Mouse (Mus musculus): ENCODE measurements around the gene Gorasp2. TPM values are rescaled to one million over a fixed set of nuclear protein-coding genes. Genes with fewer than 3 reads are reported as not detected.

The Gorasp2 gene
- polyA plus RNA-seq (2012; rRNA removed) = 334 and 337 TPM in 2 replicates

DNA sequence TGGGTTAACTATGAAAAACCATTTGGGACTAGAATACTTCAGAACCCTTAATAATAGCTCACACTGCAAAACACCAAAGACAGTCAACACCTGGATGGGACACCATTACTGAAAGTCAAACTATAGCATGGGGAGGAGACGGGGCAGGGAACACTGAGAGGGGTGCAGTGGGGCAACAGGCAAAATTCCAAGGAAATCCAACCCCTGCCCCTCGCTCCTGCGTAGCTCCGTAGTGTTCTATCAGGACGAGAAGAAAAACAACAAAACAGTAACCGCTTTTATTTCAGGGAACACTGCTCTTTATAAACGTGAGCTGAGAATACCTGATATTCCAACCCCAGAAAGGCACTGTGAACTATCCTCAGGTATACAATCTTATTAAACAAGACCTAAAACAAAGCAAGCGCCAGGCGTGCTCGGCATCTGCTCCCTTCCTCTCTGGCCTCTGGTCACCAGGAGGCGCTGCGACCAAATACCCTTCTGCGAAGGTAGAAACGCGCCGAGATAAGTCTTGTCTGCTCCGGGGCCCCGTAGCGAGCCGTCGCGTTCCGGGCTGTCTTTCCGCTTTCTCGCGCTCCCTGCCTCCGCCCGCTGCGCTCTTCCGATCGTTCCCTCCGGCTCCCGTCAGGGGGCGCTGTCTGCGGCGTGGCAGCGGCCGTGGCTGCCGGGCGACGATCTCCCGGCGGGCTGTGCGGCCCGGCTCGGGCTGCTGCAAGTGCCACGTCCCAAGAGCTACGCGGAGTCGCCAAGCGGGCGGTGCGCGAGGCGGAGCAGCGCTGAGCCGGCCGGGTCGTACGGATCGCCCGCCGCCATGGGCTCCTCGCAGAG is at the start of gene Gorasp2:
Gene Gorasp2, plus strand, starts transcription at position 690 of the 828 bp plus-strand sequence.
- Histone ChIP-seq H3K4me3 (ENCODE audit: control insufficient read depth, low read depth, low read length) (peak within 1 kb of the TSS; percentile 98), H3K27ac (ENCODE audit: control insufficient read depth, insufficient read depth, low read depth, low read length) (peak within 1 kb of the TSS; percentile 89), H3K4me1 (ENCODE audit: control insufficient read depth, insufficient read depth, low read length) (peaks cover 7% of the 10 kb centered on the region), H3K27me3 (ENCODE audit: control insufficient read depth, insufficient read depth, low read length) (no peaks in the 10 kb centered on the region), H3K36me3 (ENCODE audit: control insufficient read depth, insufficient read depth, low read length) (no peaks in the 10 kb centered on the region)
- TF ChIP-seq CTCF (IDR thresholded peaks at IDR 0.05; ENCODE audit: control insufficient read depth, insufficient read depth, insufficient replicate concordance, low read depth, low read length) (peak; percentile 97), POLR2A (IDR thresholded peaks at IDR 0.05; ENCODE audit: control insufficient read depth, low read depth, low read length) (peak; percentile 93)

GRCm38 (mm10) chr2:70614745-70615351 is 46.5 kb upstream of the Gorasp2 start:
- no peak overlapping the region for H3K4me3 ChIP-seq (ENCODE audit: control insufficient read depth, low read depth, low read length)
- TF ChIP-seq POLR2A (IDR thresholded peaks at IDR 0.05; ENCODE audit: control insufficient read depth, low read depth, low read length) (no peak), CTCF (IDR thresholded peaks at IDR 0.05; ENCODE audit: control insufficient read depth, insufficient read depth, insufficient replicate concordance, low read depth, low read length) (no peak)
- H3K36me3 ChIP-seq (ENCODE audit: control insufficient read depth, insufficient read depth, low read length) = no peaks in the 10 kb centered on the region
- H3K27me3 ChIP-seq (ENCODE audit: control insufficient read depth, insufficient read depth, low read length) = no peaks in the 10 kb centered on the region
- H3K4me1 ChIP-seq (ENCODE audit: control insufficient read depth, insufficient read depth, low read length) = peaks cover under 1% of the 10 kb centered on the region; the same call in 1 of the 2 replicates
- no peak overlapping the region for H3K27ac ChIP-seq (ENCODE audit: control insufficient read depth, insufficient read depth, low read depth, low read length)

DNA sequence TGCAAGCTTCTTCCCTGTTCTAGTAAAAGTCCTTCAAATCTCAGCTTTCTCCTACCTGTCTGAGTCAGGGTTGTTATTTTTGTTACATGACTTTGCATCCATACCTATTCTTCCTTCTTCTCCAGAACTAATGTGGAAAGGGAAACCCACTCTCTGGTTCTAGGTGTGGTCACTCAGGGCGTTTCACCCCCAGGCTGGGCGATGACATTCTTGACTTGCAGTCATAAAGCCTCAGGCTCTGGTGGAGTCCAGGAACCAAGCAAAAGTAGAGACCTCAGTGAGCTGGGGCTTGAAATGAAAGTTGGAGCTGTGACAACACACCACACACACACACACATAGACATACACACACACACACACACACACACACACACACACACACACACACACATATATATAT is 45.3 kb upstream of the Gorasp2 start:
- no peaks in the 10 kb centered on the region for H3K36me3 ChIP-seq (ENCODE audit: control insufficient read depth, insufficient read depth, low read length)
- H3K4me1 ChIP-seq (ENCODE audit: control insufficient read depth, insufficient read depth, low read length) = peaks cover 5% of the 10 kb centered on the region
- no peak overlapping the region for H3K4me3 ChIP-seq (ENCODE audit: control insufficient read depth, low read depth, low read length)
- no peak overlapping the region for H3K27ac ChIP-seq (ENCODE audit: control insufficient read depth, insufficient read depth, low read depth, low read length)
- H3K27me3 ChIP-seq (ENCODE audit: control insufficient read depth, insufficient read depth, low read length) = no peaks in the 10 kb centered on the region
- TF ChIP-seq CTCF (IDR thresholded peaks at IDR 0.05; ENCODE audit: control insufficient read depth, insufficient read depth, insufficient replicate concordance, low read depth, low read length) = no peak
- no peak for TF ChIP-seq POLR2A (IDR thresholded peaks at IDR 0.05; ENCODE audit: control insufficient read depth, low read depth, low read length)

GRCm38 (mm10) chr2:70616617-70617016 is 44.8 kb upstream of the Gorasp2 start:
- peaks cover 5% of the 10 kb centered on the region for H3K4me1 ChIP-seq (ENCODE audit: control insufficient read depth, insufficient read depth, low read length)
- no peak overlapping the region for H3K27ac ChIP-seq (ENCODE audit: control insufficient read depth, insufficient read depth, low read depth, low read length)
- no peaks in the 10 kb centered on the region for H3K36me3 ChIP-seq (ENCODE audit: control insufficient read depth, insufficient read depth, low read length)
- H3K27me3 ChIP-seq (ENCODE audit: control insufficient read depth, insufficient read depth, low read length) = no peaks in the 10 kb centered on the region
- no peak overlapping the region for H3K4me3 ChIP-seq (ENCODE audit: control insufficient read depth, low read depth, low read length)
- TF ChIP-seq POLR2A (IDR thresholded peaks at IDR 0.05; ENCODE audit: control insufficient read depth, low read depth, low read length) (no peak), CTCF (IDR thresholded peaks at IDR 0.05; ENCODE audit: control insufficient read depth, insufficient read depth, insufficient replicate concordance, low read depth, low read length) (no peak)

DNA sequence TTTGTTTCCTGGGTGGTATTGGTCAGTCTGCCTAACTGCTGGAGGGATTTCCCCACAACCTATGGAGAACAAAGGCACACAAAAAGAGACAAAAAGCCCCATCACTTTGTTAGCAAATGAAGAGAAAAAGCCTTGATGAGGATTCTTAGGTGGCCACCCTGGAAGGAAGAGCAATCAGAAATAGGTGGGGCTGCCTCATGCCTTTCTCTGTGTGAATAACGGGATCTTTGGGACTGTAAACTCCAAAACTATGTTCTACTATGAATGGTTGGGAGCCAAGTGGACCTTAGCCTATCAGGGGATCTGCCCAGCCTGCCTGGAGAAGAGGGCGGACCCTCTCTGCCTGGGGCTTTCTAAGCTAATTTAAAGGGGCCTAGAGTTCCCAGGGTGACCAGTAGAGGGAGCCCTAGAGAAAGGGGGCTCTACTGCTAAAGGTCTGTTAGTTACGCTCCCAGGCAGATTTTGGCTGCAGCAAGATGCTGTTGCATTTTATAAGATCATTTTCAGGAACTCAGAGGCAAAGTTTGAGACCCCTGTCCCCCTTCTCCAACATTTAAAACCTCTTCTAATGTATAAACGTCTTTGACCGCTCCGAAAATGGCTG is 42.0 kb upstream of the Gorasp2 start:
- Histone ChIP-seq H3K36me3 (ENCODE audit: control insufficient read depth, insufficient read depth, low read length) (no peaks in the 10 kb centered on the region), H3K27ac (ENCODE audit: control insufficient read depth, insufficient read depth, low read depth, low read length) (no peak overlapping the region), H3K4me1 (ENCODE audit: control insufficient read depth, insufficient read depth, low read length) (peaks cover 5% of the 10 kb centered on the region), H3K27me3 (ENCODE audit: control insufficient read depth, insufficient read depth, low read length) (no peaks in the 10 kb centered on the region), H3K4me3 (ENCODE audit: control insufficient read depth, low read depth, low read length) (peak overlapping the region; percentile 27; the same call in 1 of the 2 replicates)
- peak; percentile 37; the same call in 1 of the 2 replicates for TF ChIP-seq CTCF (IDR thresholded peaks at IDR 0.05; ENCODE audit: control insufficient read depth, insufficient read depth, insufficient replicate concordance, low read depth, low read length)
- TF ChIP-seq POLR2A (IDR thresholded peaks at IDR 0.05; ENCODE audit: control insufficient read depth, low read depth, low read length) = no peak

DNA sequence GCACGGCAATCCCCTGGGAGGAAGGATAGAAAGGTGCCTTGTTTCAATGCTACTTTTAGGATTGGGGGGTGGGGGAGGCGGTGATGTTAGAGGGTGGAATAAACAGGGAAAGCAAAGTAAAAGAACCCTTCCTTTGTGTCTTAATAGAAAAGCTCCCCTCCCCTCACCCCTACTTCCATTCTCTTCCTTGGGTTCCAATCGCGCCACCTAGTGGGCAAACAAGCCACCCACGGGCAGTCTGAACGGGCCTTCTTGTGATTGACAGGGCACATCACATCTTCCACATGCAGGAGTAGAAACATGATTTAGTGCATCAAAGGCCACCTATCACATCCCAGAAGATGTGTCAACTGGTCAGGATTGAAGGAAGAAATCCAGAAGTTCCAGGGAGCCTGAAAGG is 41.2 kb upstream of the Gorasp2 start:
- no peak overlapping the region for H3K27ac ChIP-seq (ENCODE audit: control insufficient read depth, insufficient read depth, low read depth, low read length)
- H3K4me1 ChIP-seq (ENCODE audit: control insufficient read depth, insufficient read depth, low read length) = peaks cover 5% of the 10 kb centered on the region
- peak; percentile 77; the same call in 1 of the 2 replicates for TF ChIP-seq CTCF (IDR thresholded peaks at IDR 0.05; ENCODE audit: control insufficient read depth, insufficient read depth, insufficient replicate concordance, low read depth, low read length)
- no peak for TF ChIP-seq POLR2A (IDR thresholded peaks at IDR 0.05; ENCODE audit: control insufficient read depth, low read depth, low read length)
- H3K27me3 ChIP-seq (ENCODE audit: control insufficient read depth, insufficient read depth, low read length) = no peaks in the 10 kb centered on the region
- peak overlapping the region; percentile 27 for H3K4me3 ChIP-seq (ENCODE audit: control insufficient read depth, low read depth, low read length)
- no peaks in the 10 kb centered on the region for H3K36me3 ChIP-seq (ENCODE audit: control insufficient read depth, insufficient read depth, low read length)

DNA sequence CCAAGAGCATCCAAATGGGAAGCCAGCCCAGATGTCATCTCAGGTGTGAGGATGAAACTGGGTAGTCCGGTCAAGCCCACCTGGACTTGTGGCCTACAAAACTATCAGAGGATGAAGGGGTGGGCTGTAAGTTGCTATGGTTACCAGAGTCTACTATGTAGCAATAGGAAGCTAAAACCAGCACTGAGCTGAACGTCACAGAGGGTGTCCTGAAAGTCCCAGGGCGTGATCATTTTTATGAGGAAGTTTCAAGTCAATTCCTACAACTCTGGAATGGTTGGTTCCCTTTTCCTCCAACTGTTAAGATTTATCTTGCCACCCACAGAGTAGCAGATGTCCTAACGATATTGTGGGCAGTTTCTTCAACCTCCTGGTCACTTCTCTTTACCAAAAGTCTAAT is 39.1 kb upstream of the Gorasp2 start:
- H3K27me3 ChIP-seq (ENCODE audit: control insufficient read depth, insufficient read depth, low read length) = no peaks in the 10 kb centered on the region
- peak overlapping the region; percentile 87 for H3K4me3 ChIP-seq (ENCODE audit: control insufficient read depth, low read depth, low read length)
- peaks cover 5% of the 10 kb centered on the region for H3K4me1 ChIP-seq (ENCODE audit: control insufficient read depth, insufficient read depth, low read length)
- H3K27ac ChIP-seq (ENCODE audit: control insufficient read depth, insufficient read depth, low read depth, low read length) = peak overlapping the region; percentile 59; the same call in 1 of the 2 replicates
- TF ChIP-seq POLR2A (IDR thresholded peaks at IDR 0.05; ENCODE audit: control insufficient read depth, low read depth, low read length) (peak; percentile 29; the same call in 1 of the 2 replicates), CTCF (IDR thresholded peaks at IDR 0.05; ENCODE audit: control insufficient read depth, insufficient read depth, insufficient replicate concordance, low read depth, low read length) (no peak)
- H3K36me3 ChIP-seq (ENCODE audit: control insufficient read depth, insufficient read depth, low read length) = no peaks in the 10 kb centered on the region

Measured in testis, adult 2 months (tissue).